Mouse (Mus musculus) gastrocnemius, postnatal 36 days (tissue): ENCODE results near the gene Rps6kb1. TPM values are rescaled to one million over a fixed set of nuclear protein-coding genes. Genes with fewer than 3 reads are reported as not detected.
A peak's percentile ranks its signal among the peaks of the same experiment; 100 is the strongest.

Experiments
- DNase-seq, 2 experiments: peaks; one replicate each; pipeline ENCODE4 v3.0.0; 2022
- intact Hi-C: fragments of 180-260 bp; cut with DNase I; formaldehyde crosslinking; loops from one replicate; pipeline ENCODE4 v1.15.1; 2025
- total RNA-seq, 2 experiments: library from RNA; stranded (reverse); gene quantifications; 2 replicates each; pipeline ENCODE4 v1.2.3; 2021

Gene Rps6kb1
- total RNA-seq, 2 experiments from 2014 or later: 19.4 to 22.6 TPM

DNA sequence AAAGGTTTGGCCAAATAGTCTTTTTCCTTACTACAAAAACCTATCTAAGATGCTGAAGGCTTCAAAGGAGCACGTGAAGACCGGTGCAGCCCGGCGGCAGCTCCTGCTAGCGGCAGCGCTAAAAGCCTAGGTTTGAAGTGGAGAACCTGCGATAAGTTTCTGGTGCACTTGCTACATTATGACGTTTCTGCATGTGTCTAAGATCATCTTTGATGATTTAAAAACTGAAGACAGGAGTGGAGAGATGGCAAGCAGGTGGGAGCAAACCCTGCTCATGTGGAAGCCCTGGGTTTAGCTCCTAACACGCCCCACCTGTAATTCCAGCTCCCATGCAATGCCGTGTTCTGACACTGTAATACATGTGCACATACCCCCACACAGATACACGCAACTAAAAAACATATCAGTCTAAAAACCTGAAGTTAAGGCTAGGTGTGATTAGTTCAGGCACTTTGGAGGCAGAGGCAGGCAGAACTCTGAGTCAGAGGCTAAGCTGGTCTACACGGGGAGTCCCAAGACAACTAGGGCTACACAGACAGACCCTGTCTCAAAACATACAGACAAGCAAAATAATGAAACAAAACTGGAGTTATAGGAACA lies 37.4 kb upstream of the Rps6kb1 start:
- no peak for DNase-seq
- intact Hi-C loops: no loop called here

DNA sequence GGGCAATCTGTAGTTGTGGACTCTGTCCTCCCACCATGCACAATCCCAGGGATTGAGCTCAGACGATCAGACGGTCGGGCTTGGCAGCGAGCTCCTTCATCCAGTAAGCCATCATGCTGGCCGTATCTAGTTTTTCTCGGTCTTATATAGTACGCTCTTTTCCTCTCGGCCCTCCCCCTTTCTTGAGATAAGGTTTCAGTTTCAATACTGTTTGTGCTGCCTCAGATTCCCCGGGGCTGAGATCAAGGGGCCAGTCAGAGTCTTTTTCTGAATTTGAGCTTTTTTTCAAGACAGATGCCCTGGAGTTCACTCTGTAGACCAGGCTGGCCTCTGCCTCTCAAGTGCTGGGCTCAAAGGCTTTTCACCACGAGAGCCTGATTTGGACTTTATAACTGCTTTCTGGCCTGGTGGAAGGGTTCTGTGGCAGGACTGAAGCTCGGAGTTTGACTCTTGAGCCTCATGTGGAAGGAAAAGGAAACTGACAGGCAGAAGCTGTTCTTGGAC lies 36.7 kb upstream of the Rps6kb1 start:
- DNase-seq: peak in 1 of 2 experiments; percentile 64
- intact Hi-C loops: no loop called here

DNA sequence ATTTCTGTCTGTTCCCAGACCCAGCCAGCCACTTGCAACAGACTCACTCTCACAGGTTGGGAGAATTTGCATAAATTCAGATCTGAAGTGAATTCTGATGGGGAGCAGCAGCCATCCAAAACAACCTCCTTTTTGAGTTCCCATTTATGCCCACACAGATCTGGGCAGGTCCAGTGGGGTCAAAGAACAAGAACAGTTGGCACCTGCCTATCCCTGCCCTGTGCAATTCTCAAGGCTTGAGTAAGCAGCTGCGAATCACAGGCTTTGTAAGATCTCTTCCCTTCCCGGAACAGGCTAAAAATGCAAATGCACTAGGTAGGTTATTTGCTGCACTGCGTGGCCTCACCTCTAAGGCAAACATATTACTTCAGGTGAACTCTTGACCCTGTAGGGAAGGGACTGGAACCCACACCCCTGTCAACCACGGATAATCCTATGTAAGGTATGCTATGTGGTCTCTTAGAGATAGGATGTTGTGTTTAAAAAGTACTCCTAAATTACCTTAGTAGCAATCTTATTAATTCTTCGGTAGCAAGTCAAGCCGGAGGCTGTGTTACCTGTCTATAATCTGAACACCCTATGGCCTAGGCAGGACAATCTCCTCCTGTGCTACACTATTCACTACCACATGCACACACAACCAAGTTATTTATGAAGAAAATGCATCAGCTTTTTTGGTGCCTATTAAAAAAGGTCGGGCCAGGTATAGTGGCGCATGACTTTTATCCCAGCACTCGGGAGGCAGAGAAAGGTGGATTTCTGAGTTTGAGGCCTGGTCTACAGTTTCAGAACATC lies 35.9 kb upstream of the Rps6kb1 start:
- intact Hi-C loops: no loop called here
- no peak for DNase-seq

- no peak for DNase-seq
- intact Hi-C loops: loop anchor here (10.0 kb wide), 1 partner anchor 435 kb away; no protein-coding TSS in a partner anchor
These were observed 35.2 kb upstream of the Rps6kb1 start for GRCm38 (mm10) chr11:86579731-86580318.

GRCm38 (mm10) chr11:86578809-86579730 lies 34.5 kb upstream of the Rps6kb1 start:
- intact Hi-C loops: loop anchor here (10.0 kb wide), 1 partner anchor 436 kb away; no protein-coding TSS in a partner anchor
- DNase-seq: peak; percentile 49 to 55

GRCm38 (mm10) chr11:86578106-86578808 lies 33.7 kb upstream of the Rps6kb1 start:
- DNase-seq: no peak
- intact Hi-C loops: loop anchor here (10.0 kb wide), 1 partner anchor 437 kb away; no protein-coding TSS in a partner anchor

GRCm38 (mm10) chr11:86577231-86577630 lies 32.6 kb upstream of the Rps6kb1 start:
- DNase-seq: no peak

GRCm38 (mm10) chr11:86575632-86576378 lies 31.2 kb upstream of the Rps6kb1 start:
- intact Hi-C loops: loop anchor here (10.0 kb wide), 1 partner anchor 439 kb away; no protein-coding TSS in a partner anchor
- DNase-seq: no peak

More at GRCm38 (mm10) chr11:86577231-86577630, 32.6 kb upstream of the Rps6kb1 start:
- intact Hi-C loops: loop anchor here (10.0 kb wide), 1 partner anchor 438 kb away; no protein-coding TSS in a partner anchor

DNA sequence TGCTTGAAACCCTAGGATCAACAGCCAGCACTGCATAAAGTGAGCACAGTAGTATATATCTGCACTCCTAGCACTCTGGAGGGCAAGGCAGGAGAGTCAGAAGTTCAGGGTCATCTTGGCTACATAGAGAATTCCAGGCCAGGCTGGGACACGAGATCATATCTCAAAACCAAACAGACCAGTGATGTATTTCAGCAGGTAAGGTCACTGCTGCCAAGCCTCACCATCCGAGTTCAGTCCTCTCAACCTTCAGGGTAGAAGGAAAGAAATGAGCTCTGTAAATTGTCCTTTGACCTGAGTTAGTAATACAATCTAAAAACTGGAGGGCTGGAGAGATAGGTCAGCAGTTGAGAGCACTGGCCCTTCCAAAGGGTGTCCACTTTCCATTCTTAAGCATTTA lies 29.8 kb upstream of the Rps6kb1 start:
- intact Hi-C loops: loop anchor here (10.0 kb wide), 1 partner anchor 440 kb away; no protein-coding TSS in a partner anchor
- no peak for DNase-seq

DNA sequence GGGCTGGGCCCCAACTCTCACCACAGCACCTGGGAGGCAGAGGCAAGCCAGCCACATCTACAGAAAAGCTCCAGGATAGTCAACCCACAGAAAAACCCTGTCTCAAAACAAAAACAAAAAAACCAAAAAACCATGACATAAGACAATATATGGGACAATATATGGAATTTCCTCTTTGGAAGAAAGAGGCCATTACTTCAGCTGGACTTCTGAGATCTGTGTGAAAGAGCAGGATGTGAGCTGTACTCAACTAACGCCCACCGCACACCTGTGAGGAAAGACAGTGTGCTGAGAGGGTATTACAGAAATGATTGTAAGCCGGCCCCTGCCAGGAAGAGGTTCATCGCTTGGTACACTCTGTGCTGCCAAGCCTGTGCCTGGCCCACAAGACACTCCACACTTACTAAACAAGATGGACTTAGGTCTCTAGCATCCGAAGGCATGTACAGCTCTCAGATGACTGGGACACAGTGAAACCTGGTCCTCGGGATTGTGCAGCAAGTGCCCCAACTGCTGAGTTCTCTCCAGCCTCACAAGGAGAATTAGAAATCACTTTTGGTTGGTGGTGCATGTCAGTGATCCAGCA lies 29.1 kb upstream of the Rps6kb1 start:
- intact Hi-C loops: loop anchor here (10.0 kb wide), 1 partner anchor 441 kb away; no protein-coding TSS in a partner anchor
- peak in 1 of 2 experiments; percentile 7 for DNase-seq

DNA sequence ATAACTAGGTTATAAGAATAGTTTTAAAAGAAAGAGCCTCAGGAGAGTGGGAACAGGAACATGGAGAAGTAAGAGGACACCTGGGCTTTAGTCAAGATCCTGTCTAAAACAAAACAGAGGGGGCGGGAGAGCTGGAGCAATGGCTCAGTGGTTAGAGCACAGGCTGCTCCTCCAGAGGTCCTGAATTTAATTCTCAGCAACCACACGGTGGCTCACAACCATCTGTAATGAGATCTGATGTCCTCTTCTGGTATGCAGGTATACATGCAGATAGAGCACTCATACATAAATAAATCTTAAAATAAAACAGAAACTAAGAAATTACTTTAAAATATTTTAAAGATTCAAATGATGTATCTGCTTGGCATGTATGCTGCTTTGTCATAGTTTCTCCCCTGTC lies 28.0 kb upstream of the Rps6kb1 start:
- intact Hi-C loops: loop anchor here (10.0 kb wide), 1 partner anchor 442 kb away; no protein-coding TSS in a partner anchor
- no peak for DNase-seq

DNA sequence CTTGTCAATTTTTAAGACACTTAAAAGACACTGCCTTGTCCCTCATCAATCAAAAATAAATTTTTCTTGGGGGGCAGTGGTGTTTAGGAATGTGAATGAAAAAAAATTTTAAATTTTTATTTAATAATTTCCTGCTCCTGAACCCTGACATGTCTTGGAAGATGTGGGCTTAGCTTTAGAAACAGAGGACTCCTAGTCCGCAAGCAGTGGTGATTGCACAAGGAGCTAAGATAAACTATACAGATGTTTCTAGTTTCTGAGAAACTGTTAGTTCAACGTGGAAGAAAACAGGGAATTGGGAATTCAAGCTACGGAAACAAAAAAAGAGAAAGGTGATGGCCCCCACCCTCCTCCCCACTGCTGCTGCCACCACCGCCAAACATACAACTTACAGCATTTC lies 27.3 kb upstream of the Rps6kb1 start:
- intact Hi-C loops: loop anchor here (10.0 kb wide), 1 partner anchor 443 kb away; no protein-coding TSS in a partner anchor
- no peak for DNase-seq

GRCm38 (mm10) chr11:86571047-86571855 lies 26.6 kb upstream of the Rps6kb1 start:
- intact Hi-C loops: loop anchor here (10.0 kb wide), 1 partner anchor 444 kb away; no protein-coding TSS in a partner anchor
- no peak for DNase-seq

DNA sequence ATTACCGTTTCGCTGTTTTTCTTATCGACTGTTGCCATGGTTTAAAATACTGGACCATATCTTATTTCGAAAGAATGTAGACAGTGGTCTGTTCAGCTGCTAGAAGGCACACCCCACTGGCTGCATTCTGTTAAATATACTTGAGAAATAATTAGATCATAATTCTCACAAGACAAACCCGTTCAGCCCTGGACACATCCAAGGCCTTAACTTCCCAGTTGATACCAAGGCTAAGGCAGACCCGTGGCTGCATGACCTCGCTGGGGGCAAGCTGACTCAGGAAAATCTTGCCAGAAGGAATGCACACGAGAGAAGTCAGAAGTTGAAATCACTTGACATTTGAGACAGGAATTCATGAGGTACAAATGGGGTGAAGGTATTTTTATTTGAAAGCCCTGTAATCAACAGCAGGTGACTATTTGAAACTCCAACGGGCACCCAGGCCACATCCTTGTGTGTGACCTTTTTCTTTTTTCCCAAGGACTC lies 25.7 kb upstream of the Rps6kb1 start:
- no peak for DNase-seq
- intact Hi-C loops: loop anchor here (10.0 kb wide), 1 partner anchor 444 kb away; no protein-coding TSS in a partner anchor

DNA sequence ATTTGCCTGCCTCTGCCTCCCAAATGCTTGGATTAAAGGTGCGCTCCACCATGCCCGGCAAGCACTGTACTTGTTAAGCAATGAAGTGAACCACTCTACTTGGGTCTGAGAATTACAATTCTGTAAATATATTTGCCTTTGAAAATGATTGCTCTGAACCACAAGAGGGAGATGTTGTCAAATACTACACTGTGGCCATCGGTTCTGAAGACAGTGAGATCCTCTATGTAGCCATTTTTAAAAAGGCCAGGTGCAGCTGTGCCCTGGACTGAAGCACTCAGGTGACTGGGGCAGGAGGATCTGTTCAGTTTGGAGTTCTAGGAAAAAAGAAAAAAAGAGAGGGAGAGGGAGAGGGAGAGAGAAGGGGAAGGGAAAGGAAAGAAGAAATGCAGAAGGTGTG lies 23.8 kb upstream of the Rps6kb1 start:
- intact Hi-C loops: loop anchor here (2.0 to 5.0 kb wide), 2 partner anchors 39 to 84 kb away; no protein-coding TSS in a partner anchor
- DNase-seq: no peak

DNA sequence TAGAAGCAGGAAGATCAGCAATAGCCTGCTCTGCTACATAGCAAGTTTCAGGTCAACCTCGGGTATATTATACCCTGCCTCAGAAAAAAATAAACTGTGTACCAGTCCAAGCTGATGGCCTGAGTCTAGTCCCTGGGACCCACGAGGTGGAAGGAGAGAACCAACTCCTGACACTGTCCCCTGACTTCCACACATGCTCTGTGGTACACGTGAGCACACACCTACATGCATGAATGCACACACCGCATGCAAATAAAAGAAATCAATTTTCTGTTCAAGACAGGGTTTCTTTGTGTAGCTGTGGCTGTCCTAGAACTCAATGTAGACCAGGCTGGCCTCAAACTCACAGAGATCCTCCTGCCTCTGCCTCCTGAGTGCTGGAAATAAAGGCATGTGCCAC lies 13.7 kb upstream of the Rps6kb1 start:
- intact Hi-C loops: no loop called here
- DNase-seq: no peak

- no peak for DNase-seq
- intact Hi-C loops: no loop called here
These were observed 8.9 kb upstream of the Rps6kb1 start for GRCm38 (mm10) chr11:86553525-86553924.
